Mouse (Mus musculus): ENCODE measurements at regions not wholly inside any gene's neighbourhood (a gene's known extent, or its start where the extent isn't known, plus 50 kb on each side); places are given as distances from the start of the nearest gene placed in this dataset.

- no peak for TF ChIP-seq MYOG (IDR thresholded peaks at IDR 0.05; ENCODE audit: control insufficient read depth in 1 of 3, insufficient read depth in 1 of 3, insufficient read length in 2 of 3, low read depth in 2 of 3)
- no peak for TF ChIP-seq TCF3 (IDR thresholded peaks at IDR 0.05; ENCODE audit: insufficient read length, low read depth)
- no peak for TF ChIP-seq USF1 (IDR thresholded peaks at IDR 0.05; ENCODE audit: low read depth)
- TF ChIP-seq E2F4 (IDR thresholded peaks at IDR 0.05; ENCODE audit: insufficient read depth): no peak
- TF ChIP-seq POLR2A (IDR thresholded peaks at IDR 0.05; ENCODE audit: insufficient read length, low read depth): no peak
- no peak for TF ChIP-seq MAX (IDR thresholded peaks at IDR 0.05; ENCODE audit: low read depth)
- TF ChIP-seq CEBPB (IDR thresholded peaks at IDR 0.05; ENCODE audit: insufficient read depth, poor library complexity, severe bottlenecking): no peak
Measured at GRCm38 (mm10) chr11:31729728-31730127, 58.0 kb upstream of the Bod1 start.

All from myocyte (in vitro differentiated cells).